Mouse (Mus musculus) midbrain, embryonic 15.5 days (tissue): Measurements from ENCODE around the gene Stam. TPM values are rescaled to one million over a fixed set of nuclear protein-coding genes. Genes with fewer than 3 reads are reported as not detected.

Experiments used
- polyA plus RNA-seq: library from polyadenylated mRNA; unstranded; fragments of >200 nt; fragmentation: Nextera tagmentation; extraction: Ambion mirVana; gene quantifications from 2 replicates; pipeline ENCODE4 v1.2.1, GENCODE M21; 2015

The Stam gene
- polyA plus RNA-seq, 1 experiment from 2014 or later, result 129 TPM

Other genes with a start within 250 kb of the Stam start
- gene Hacd1, start 18.0 kb upstream of the Stam start, polyA plus RNA-seq, result 71.6 and 73.2 TPM in 2 replicates
- 0.06 and 0.12 TPM in 2 replicates for gene Tmem236, start 100.4 kb downstream of the Stam start, polyA plus RNA-seq
- gene Mrc1, start 155.3 kb downstream of the Stam start, polyA plus RNA-seq, result 6.4 and 6.8 TPM in 2 replicates